Mouse (Mus musculus): ENCODE data around the gene Tnfaip1.
"Not testable (repeated sequence)": the region's sequence is repeated elsewhere in the genome, so short reads cannot be mapped to it uniquely, and the experiment has no call there.

The Tnfaip1 gene

DNA sequence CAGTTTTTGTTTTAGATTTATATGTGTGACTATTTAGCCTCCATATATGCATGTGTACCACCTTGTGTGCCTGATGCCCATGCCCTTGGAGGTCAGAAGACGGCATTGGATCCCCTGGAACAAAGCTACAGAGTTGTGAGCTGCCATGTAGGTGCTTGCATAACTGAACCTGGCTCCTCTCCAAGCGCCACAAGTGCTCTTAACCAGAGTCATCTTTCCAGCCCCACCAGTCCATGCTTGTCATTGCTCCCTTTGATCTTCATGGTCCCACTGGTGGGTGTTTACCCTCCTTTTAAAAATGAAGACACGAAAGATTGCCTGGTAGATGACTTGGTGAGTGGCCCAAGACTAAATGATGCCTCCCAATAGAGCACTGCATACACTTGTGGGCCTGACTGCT lies 4.2 kb upstream of the Tnfaip1 start:
- in situ Hi-C loops (cut with MseI, MboI): no loop called here

DNA sequence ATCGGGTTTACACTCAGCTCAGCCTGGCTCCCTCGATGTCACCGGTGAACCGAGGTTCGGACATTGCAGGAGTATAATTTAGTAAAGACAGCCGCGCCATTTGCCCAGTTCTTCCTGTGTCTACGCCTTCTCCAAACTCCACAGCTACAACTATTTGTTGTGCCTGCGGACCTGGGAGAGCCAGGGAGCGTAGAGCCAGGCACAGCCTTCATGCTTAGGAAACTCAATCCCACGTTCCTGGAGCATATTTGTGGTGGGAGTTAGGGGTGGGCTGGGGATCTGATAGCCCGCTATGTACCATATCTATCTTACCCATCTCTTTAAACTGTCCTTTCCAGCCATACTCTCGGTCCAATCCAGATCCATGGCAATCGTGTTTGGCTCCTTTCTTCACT lies 555 bp upstream of the Tnfaip1 start:
- in situ Hi-C loops (cut with MseI, MboI): no loop called here

DNA sequence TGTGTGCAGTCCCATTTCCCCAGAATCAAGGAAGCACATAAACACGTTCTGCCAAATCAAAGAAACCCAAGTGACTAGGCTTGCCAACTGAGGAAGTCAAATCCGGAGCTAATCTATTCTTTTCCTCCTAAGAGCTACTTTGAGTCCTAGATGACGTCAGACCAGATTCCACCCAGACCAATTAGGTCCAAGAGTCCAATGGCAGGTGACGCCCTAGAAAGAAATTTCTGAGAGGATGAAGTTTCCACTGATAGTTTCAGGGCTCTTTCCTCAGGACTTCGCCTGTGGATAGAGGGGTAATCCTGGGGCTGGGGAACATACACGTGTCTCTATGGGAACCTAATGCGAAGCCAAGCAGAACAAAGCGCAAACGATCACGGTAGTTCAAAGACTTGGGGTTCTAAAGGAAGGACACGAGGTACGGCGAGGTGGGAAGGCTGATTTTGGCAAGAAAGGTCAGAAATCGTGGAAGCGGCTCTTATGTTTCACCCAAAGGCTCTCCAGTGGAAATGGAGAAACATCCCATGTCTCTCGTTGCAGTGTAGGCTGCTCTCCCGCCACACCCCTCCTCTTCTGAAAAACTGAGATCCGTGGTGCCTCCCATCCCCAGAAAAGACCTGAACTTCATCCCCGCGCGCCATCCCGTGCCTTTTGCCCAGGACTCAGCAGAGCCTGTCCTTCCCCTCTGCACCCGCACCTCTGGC lies 604 bp downstream of the Tnfaip1 start:
- in situ Hi-C loops (cut with MseI, MboI): no loop called here

DNA sequence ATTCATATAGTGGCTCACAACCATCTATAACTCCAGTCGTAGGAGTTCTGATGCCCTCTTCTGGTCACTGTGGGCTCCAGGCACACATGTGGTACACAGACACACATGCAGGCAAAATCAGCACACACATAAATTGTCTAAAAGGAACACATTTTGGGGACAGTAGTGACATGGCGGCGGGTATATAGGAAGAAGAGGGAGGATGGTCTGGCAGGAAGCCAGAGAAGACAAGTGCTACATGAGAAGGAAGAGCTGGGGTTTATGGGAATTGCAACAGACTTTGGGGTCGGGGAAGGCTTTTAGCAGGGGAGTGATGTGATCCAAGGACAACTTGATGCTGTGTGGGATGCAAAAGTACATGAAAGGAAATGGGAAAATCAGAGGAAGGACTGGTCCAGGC lies 1.6 kb downstream of the Tnfaip1 start:
- in situ Hi-C loops (cut with MseI, MboI): no loop called here

DNA sequence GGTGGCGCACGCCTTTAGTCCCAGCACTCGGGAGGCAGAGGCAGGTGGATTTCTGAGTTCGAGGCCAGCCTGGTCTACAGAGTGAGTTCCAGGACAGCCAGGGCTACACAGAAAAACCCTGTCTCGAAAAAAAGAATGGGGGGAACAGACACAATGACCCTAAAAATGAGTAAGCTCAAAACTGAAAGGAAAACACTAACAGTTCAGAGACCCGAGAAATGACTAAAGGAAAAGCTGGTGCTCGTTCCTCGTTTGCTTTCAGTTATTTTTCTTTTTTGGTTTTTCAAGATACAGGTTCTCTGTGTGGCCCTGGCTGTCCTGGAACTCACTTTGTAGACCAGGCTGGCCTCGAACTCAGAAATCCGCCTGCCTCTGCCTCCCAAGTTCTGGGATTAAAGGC lies 4.6 kb downstream of the Tnfaip1 start:
- in situ Hi-C loops (cut with MseI, MboI): not testable (repeated sequence)

DNA sequence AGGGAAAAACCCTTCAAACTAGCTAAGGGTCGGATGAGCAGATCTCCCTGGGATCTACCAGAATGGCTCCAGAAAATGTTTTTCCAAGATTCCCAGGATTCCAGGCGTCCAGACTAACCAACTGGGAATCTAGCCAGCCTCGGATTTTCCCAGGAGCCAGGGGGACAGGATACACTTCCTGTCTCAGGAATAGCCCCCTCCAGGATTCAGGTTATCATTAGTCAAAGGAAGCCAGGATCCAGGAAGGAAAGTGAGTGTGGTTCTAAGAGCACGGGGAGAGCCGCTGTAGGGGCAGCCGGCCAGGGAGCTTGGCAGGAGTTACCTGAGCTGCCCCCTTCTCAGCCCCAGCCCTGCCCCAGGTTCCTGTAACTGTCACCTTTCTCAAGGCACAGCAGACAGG lies 5.1 kb downstream of the Tnfaip1 start:
- in situ Hi-C loops (cut with MseI, MboI): no loop called here

- in situ Hi-C loops (cut with MseI, MboI): no loop called here
Observed at GRCm38 (mm10) chr11:78530001-78530400, 6.1 kb downstream of the Tnfaip1 start.

DNA sequence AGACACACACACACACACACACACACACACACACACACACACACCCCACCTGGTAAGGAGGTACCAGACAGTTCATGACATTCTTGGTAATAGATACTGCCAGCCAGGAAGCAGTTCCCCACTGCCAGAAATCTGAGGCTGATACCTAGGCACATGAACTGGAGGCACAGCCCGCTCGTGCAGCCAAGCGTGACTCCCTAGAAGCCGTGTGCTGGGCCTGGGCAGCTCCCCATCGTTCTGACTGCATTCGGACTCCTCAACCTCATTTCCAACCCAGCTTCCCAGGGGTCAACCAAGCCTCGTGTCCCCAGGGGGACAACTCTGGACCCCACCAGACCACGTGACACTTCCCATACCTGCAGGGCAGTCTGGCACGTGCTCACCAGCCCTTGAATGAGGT lies 7.4 kb downstream of the Tnfaip1 start:
- in situ Hi-C loops (cut with MseI, MboI): no loop called here

DNA sequence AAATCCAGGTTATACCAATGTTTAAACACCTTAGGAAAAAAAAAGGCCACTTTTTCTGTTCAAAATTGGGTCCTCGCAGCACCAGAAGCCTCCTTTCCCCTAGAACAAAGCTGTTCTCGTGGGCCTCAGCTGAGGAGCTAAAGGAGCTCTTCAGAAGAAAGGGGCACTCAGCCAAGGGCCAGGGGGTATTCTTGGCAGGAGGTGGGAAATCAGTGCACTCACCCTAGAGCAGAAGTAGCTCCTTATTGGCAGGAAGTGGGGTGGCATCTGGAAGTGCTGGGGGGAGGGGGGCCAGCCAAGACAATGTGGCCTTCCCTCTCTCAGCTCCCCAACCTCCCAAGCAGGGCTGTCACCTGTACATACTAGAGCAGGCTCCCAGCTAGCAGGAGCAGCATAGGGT lies 11.3 kb downstream of the Tnfaip1 start:
- in situ Hi-C loops (cut with MseI, MboI): no loop called here

DNA sequence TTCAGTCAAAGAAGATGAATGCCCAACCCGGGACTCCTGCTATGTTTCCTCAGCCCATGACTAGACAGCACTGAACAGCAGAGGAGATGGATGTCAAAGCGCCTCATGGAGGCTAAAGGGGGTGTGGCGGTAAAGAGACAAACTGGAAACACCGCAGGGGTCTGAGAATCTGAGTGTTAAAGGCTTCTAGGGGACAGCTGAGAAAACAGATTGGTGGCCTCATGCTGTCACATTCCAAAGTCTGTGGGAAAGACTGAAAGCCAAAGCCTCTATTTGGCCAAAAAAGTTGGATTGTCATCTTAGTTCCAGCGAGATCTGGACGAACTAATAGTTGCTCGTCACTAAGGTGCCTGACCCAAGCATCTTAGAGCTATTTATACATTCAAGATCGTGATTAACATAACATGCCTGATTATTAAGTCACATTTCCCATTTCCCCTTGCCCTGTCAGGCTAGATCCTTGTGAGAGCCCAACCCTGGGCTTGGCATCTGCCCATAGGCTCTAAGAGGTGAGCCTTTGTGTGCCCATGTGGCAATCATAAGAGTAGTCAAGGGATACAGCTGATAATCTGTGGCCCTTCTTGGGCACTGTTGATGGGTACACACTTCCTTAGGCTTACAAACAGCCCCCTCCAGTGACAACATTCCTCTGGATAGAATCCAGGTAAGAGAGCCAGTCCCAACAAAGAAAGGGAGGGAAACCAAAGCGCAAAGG lies 12.7 kb downstream of the Tnfaip1 start:
- in situ Hi-C loops (cut with MseI, MboI): no loop called here

- in situ Hi-C loops (cut with MseI, MboI): no loop called here
Observed at GRCm38 (mm10) chr11:78522481-78522997, 13.6 kb downstream of the Tnfaip1 start.

DNA sequence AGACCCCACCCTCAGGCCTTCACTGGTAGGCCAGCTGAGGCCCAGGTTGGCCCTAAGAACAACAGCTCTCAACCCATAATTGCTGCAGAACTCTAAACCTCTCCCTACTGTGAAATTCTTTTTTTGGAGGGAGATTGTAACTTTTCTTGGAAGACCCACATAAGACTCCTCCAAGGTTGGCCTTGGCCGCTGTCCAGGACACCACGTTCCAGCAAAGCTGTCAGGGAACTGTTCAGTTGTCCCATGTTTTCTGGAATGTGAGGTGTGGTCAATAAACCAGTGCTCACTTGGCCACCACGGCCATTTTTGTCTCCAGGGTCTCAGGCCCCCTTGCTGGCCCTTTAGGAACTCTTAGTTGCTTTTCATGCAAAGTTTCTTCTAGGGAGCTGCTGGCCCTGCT lies 14.3 kb downstream of the Tnfaip1 start:
- in situ Hi-C loops (cut with MseI, MboI): no loop called here

DNA sequence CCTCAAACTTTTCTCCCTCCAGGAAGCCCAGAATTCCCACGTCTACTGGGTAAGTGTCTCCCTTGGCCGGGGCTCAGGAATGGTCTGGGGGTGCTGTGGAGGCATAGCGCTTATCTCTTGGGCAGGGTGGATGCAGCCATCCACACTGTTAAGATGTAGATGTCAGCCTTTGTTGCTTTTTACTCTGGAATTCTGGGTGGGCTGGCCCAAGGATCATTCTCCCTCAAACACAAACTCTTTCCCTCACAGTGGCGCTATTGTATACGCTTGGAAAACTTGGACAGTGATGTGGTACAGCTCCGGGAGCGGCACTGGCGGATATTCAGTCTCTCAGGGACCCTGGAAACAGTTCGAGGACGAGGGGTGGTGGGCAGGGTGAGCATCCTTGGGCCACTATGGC lies 17.2 kb downstream of the Tnfaip1 start:
- in situ Hi-C loops (cut with MseI, MboI): no loop called here

GRCm38 (mm10) chr11:78515549-78516325 lies 20.4 kb downstream of the Tnfaip1 start:
- in situ Hi-C loops (cut with MseI, MboI): no loop called here

DNA sequence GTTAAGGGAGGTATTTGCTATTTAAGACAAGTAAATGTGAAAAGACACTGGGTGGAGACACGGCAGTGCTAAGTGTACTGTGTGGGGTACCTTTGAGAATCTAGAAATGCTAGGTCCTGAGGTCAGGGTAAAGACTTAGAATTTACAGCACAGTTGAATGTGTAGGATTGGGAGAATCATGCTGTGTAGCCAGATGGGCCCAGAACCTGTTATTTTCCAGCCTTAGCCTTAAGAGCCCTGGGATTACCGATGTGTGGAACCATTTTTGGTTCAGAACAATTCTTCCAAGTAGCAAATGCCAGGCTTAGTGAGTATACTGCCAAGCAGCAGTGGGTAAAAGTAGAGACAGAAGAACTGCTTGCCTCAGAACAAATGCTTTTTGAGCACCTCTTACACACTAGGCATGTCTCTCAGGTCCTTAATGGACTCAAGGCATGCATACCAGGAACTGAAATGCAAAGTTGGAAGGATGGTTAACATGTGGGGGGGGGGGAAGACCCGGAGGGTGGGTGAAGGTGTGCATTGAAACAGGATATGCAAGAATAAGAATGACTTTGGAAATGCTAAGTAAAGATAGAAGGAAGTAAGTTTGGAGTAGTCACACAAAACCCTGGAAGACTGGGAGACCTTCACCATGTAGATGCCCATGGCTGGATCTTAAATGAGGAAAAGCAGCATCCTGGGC lies 22.9 kb downstream of the Tnfaip1 start:
- in situ Hi-C loops (cut with MseI, MboI): no loop called here

DNA sequence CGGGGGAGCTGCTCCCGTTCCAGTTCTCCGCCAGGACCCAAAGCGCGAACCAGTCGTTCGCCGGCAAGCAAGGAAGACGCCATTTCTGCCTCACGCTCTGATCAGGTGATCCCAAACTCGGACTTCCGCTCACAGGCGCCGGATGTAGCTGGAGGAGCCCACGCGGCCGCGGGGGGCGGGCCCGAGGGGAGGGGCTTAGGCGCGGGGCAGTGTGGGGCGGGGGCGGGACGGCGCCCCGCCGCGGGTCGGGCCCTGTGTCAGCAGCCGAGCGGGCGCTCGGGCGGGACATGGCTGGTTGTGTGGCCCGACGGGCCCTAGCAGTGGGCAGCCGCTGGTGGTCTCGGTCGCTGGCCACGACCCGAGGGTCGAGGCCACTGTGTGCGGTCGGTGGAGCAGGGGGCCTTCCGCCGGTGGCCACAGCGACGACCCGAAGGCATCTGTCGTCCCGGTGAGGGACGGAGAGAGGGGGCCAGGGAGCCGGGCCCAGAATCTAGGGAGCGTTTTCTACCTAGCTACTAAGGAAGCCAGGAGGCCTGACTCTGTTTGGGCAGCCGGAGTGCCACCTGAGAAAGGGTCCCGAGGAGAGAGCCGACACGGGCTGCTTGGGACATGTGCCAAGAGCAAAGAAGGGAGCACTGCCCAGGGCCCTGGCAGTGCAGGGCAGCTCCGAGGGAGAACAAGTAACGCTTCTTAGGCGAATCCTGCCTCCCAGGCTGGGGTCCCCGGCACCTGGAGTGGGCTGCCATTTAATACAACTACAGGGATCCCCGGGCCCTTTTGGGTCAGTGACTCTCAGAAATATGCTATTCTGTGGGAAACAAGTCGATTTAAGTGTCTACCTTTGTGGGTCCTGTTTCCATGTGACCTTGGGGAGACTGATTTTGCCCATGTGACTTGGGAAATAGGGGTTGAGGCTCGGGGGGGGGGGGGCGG lies 23.8 kb downstream of the Tnfaip1 start, which contains the start of the genes Tmem199 and Poldip2:
Gene Tmem199, minus strand, starts transcription at position 148 of the 933 bp plus-strand sequence.
Gene Poldip2, plus strand, starts transcription at position 169 of the 933 bp plus-strand sequence.
- in situ Hi-C loops (cut with MseI, MboI): no loop called here

GRCm38 (mm10) chr11:78509148-78509547 lies 27.0 kb downstream of the Tnfaip1 start:
- in situ Hi-C loops (cut with MseI, MboI): no loop called here

GRCm38 (mm10) chr11:78505430-78505829 lies 30.7 kb downstream of the Tnfaip1 start:
- in situ Hi-C loops (cut with MseI, MboI): no loop called here

DNA sequence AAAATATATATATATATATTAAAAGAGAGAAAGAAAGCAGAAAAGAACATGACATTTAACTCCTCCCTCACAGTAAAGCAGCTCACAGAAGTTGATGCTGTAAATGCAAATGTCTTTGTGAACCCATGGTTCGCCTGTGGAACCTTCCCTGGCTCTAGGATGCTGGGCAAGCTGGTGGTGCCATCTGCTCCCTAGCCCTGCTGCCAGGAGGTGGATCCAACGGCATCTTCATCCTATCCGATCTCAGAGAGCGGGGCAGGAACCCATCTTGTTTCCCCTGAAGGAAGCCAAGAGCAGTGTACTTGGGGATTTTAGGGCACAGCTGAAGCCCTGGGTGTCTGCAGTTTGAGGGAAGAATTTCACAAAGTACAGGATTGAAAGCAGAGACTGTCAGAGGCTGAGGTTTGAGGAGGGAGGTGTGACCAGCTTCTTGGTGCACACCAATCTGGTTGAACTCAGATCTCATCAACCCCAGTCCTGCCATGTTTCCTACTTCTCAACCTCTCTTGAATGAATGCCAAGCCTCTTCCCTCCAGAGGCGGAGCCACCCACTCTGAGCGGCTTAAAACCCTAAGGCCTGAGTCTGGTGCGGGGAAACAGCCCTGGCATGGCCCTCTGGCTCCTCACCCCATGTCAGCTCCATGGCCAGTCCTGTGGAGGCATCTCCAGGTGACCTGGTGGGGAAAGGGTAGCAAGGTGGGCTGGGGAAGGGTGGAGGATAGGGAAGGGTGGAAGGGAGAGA lies 33.1 kb downstream of the Tnfaip1 start, which contains the start of gene Sebox:
Gene Sebox, plus strand, starts transcription at position 539 of the 742 bp plus-strand sequence.
- in situ Hi-C loops (cut with MseI, MboI): no loop called here

DNA sequence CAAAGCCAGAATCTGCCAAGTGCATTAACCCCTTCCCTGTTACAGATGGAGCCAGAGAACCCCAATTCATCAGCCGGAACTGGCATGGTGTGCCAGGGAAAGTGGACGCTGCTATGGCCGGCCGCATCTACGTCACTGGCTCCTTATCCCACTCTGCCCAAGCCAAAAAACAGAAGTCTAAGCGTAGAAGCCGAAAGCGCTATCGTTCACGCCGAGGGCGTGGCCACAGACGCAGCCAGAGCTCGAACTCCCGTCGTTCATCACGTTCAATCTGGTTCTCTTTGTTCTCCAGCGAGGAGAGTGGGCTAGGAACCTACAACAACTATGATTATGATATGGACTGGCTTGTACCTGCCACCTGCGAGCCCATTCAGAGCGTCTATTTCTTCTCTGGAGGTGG lies 34.6 kb downstream of the Tnfaip1 start:
- in situ Hi-C loops (cut with MseI, MboI): no loop called here
